Mouse (Mus musculus) G1E (cell line): ENCODE measurements around the gene Bloc1s4.

Source experiments
- CTCF ChIP-seq: IDR thresholded peaks from 2 replicates; pipeline ENCODE4 v1.5.1; 2012; ENCODE audit warnings: low read depth, low read length, inconsistent platforms, mixed read lengths
- GATA1 ChIP-seq: IDR thresholded peaks from 2 replicates; pipeline ENCODE4 v1.6.1; 2012; ENCODE audit warnings: borderline replicate concordance, low read length, inconsistent platforms, mixed read lengths
- GATA2 ChIP-seq: IDR thresholded peaks from 2 replicates; pipeline ENCODE4 v1.6.1; 2012; ENCODE audit warnings: low read depth, low read length, inconsistent platforms, borderline replicate concordance
- POLR2AphosphoS5 ChIP-seq: IDR thresholded peaks from 2 replicates; pipeline ENCODE4 v1.6.1; 2012; ENCODE audit warnings: low read depth, low read length, inconsistent platforms; ENCODE audit not compliant: insufficient replicate concordance
- TAL1 ChIP-seq: conservative IDR thresholded peaks from 2 replicates; pipeline ENCODE4 v1.6.1; 2012; ENCODE audit warnings: low read depth, low read length, inconsistent platforms, mixed read lengths

DNA sequence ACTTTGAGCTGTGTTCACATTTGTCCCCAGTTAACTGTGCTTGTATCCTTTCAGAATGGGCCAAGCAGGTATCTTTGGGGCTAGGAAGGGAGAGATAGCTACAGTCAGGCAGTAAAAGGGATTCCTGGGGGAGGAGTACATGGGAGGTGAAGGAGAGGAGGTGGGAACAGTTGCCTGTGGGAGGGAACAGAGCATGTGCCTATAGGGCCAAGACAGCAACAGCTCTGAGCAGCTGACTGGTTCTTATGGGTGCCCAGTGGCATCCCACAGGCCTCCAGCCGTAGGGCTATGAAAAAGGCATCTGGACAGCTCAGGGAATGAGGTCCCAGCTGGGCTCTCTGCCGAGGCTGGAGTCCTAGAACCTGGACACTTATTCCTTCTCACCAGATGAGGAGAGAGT lies 31.6 kb downstream of the Bloc1s4 start:
- TF ChIP-seq GATA2 (no peak), CTCF (no peak), GATA1 (no peak), POLR2AphosphoS5 (no peak), TAL1 (no peak)
